Mouse (Mus musculus): Measurements from ENCODE around the gene Nabp1. TPM values are rescaled to one million over a fixed set of nuclear protein-coding genes. Genes with fewer than 3 reads are reported as not detected.

Nabp1 gene
- total RNA-seq, 2 experiments from 2014 or later, result 18.9 to 20.1 TPM

- H3K27ac ChIP-seq, result no peak overlapping the region
- H3K4me3 ChIP-seq, result no peak overlapping the region
- TF ChIP-seq CTCF (conservative IDR thresholded peaks at IDR 0.05), result no peak
- no peak for DNase-seq (ENCODE audit: low spot score in 2 of 2)
Measured at GRCm38 (mm10) chr1:51507436-51507835, 29.2 kb upstream of the Nabp1 start.

GRCm38 (mm10) chr1:51506236-51506635 lies 28.0 kb upstream of the Nabp1 start:
- no peak for TF ChIP-seq CTCF (conservative IDR thresholded peaks at IDR 0.05)
- Histone ChIP-seq H3K27ac (no peak overlapping the region), H3K4me3 (no peak overlapping the region)
- DNase-seq (ENCODE audit: low spot score in 2 of 2), result no peak

GRCm38 (mm10) chr1:51505632-51506031 lies 27.4 kb upstream of the Nabp1 start:
- no peak for DNase-seq (ENCODE audit: low spot score in 2 of 2)
- Histone ChIP-seq H3K4me3 (no peak overlapping the region), H3K27ac (peak overlapping the region; percentile 59; the same call in 1 of the 2 replicates)
- no peak for TF ChIP-seq CTCF (conservative IDR thresholded peaks at IDR 0.05)

- DNase-seq (ENCODE audit: low spot score in 2 of 2), result no peak
- TF ChIP-seq CTCF (conservative IDR thresholded peaks at IDR 0.05), result no peak
- Histone ChIP-seq H3K27ac (no peak overlapping the region), H3K4me3 (no peak overlapping the region)
Measured at GRCm38 (mm10) chr1:51503055-51503454, 24.8 kb upstream of the Nabp1 start.

GRCm38 (mm10) chr1:51502353-51502752 lies 24.1 kb upstream of the Nabp1 start:
- no peak for TF ChIP-seq CTCF (conservative IDR thresholded peaks at IDR 0.05)
- H3K27ac ChIP-seq, result no peak overlapping the region
- DNase-seq (ENCODE audit: low spot score in 2 of 2), result no peak
- H3K4me3 ChIP-seq, result no peak overlapping the region

- Histone ChIP-seq H3K4me3 (no peak overlapping the region), H3K27ac (no peak overlapping the region)
- TF ChIP-seq CTCF (conservative IDR thresholded peaks at IDR 0.05), result no peak
- DNase-seq (ENCODE audit: low spot score in 2 of 2), result no peak
Measured at GRCm38 (mm10) chr1:51501251-51501650, 23.0 kb upstream of the Nabp1 start.

- TF ChIP-seq CTCF (conservative IDR thresholded peaks at IDR 0.05), result no peak
- no peak overlapping the region for H3K27ac ChIP-seq
- no peak for DNase-seq (ENCODE audit: low spot score in 2 of 2)
- no peak overlapping the region for H3K4me3 ChIP-seq
Measured at GRCm38 (mm10) chr1:51498601-51499098, 20.4 kb upstream of the Nabp1 start.

GRCm38 (mm10) chr1:51496163-51496562 lies 17.9 kb upstream of the Nabp1 start:
- peak in 1 of 2 experiments; percentile 23 for DNase-seq (ENCODE audit: low spot score in 2 of 2)
- H3K27ac ChIP-seq, result peak overlapping the region; percentile 12; the same call in 1 of the 2 replicates
- TF ChIP-seq CTCF (conservative IDR thresholded peaks at IDR 0.05), result no peak
- no peak overlapping the region for H3K4me3 ChIP-seq

- TF ChIP-seq CTCF (conservative IDR thresholded peaks at IDR 0.05), result no peak
Measured at GRCm38 (mm10) chr1:51493592-51494307, 15.5 kb upstream of the Nabp1 start.

GRCm38 (mm10) chr1:51486291-51486690 lies 8.1 kb upstream of the Nabp1 start:
- TF ChIP-seq CTCF (conservative IDR thresholded peaks at IDR 0.05), result no peak
- Histone ChIP-seq H3K4me3 (no peak overlapping the region), H3K27ac (no peak overlapping the region)
- DNase-seq (ENCODE audit: low spot score in 2 of 2), result no peak

More at GRCm38 (mm10) chr1:51493592-51494307, 15.5 kb upstream of the Nabp1 start:
- no peak for DNase-seq (ENCODE audit: low spot score in 2 of 2)
- no peak overlapping the region for H3K4me3 ChIP-seq
- no peak overlapping the region for H3K27ac ChIP-seq

- DNase-seq (ENCODE audit: low spot score in 2 of 2), result no peak
- no peak overlapping the region for H3K4me3 ChIP-seq
- TF ChIP-seq CTCF (conservative IDR thresholded peaks at IDR 0.05), result no peak
- no peak overlapping the region for H3K27ac ChIP-seq
Measured at GRCm38 (mm10) chr1:51480386-51480785, 2.2 kb upstream of the Nabp1 start.

- Histone ChIP-seq H3K4me3 (no peak overlapping the region), H3K27ac (no peak overlapping the region)
- TF ChIP-seq CTCF (conservative IDR thresholded peaks at IDR 0.05), result no peak
- no peak for DNase-seq (ENCODE audit: low spot score in 2 of 2)
Measured at GRCm38 (mm10) chr1:51479691-51480090, 1.5 kb upstream of the Nabp1 start.

- peak overlapping the region; percentile 94 for H3K27ac ChIP-seq
- no peak for DNase-seq (ENCODE audit: low spot score in 2 of 2)
- H3K4me3 ChIP-seq, result peak overlapping the region; percentile 96
- TF ChIP-seq CTCF (conservative IDR thresholded peaks at IDR 0.05), result no peak
Measured at GRCm38 (mm10) chr1:51479027-51479329, 753 bp upstream of the Nabp1 start.

GRCm38 (mm10) chr1:51477656-51478081 lies 556 bp downstream of the Nabp1 start:
- Histone ChIP-seq H3K4me3 (peak overlapping the region; percentile 96), H3K27ac (peak overlapping the region; percentile 94)
- peak; percentile 18 to 19 for DNase-seq (ENCODE audit: low spot score in 2 of 2)
- no peak for TF ChIP-seq CTCF (conservative IDR thresholded peaks at IDR 0.05)

Data from layer of hippocampus, adult 2 months (tissue).